Mouse (Mus musculus) heart, postnatal 0 days (tissue): ENCODE data around the gene Gm28539.
"Not testable (repeated sequence)": the region's sequence is repeated elsewhere in the genome, so short reads cannot be mapped to it uniquely, and the experiment has no call there.

ENCODE experiments used
- CTCF ChIP-seq: IDR thresholded peaks from 2 replicates; pipeline ENCODE4 v1.5.1; 2016; ENCODE audit warnings: antibody characterized with exemption, control low read depth, low read depth
- EP300 ChIP-seq: IDR thresholded peaks from 2 replicates; pipeline ENCODE4 v1.6.1; 2016; ENCODE audit warnings: antibody characterized with exemption, low read depth

DNA sequence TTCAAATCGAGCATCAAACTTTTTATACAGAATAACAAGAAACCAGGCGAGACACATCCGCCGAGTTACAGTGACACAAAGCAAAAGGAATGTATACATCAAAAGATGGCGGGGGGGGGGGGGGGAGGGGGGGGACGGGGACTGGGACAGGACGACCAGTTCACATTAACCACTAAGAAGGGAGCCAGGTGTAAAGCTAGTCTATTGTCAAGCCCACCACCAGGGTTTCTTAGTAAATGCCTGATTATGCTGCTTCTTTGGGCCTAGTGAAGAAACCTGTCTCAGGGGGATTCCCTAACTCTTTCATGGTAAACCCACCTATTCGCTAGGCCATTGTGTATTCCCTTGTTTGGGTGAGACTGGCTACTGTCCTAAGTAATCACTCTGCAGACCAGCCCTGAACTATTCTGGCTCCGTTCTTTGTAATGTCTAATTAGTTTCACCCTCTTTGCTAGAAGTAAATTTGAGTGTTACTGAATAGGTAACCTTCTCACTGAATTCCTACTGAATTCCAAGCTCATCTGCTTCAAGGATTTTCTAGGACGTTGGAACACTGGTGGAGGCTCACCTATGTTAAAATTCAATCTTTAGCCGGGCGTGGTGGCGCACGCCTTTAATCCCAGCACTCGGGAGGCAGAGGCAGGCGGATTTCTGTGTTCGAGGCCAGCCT, 13.3 kb downstream of the Gm28539 start:
- TF ChIP-seq EP300, CTCF: not testable (repeated sequence)
